Mouse (Mus musculus): ENCODE data around the gene Fam98b.

The Fam98b gene

GRCm38 (mm10) chr2:117303391-117304350 lies 54.1 kb downstream of the Fam98b start:
- peak; percentile 55 for DNase-seq

GRCm38 (mm10) chr2:117304941-117305340 lies 55.4 kb downstream of the Fam98b start:
- DNase-seq = no peak

GRCm38 (mm10) chr2:117307959-117308358 lies 58.4 kb downstream of the Fam98b start:
- no peak for DNase-seq

- no peak for DNase-seq
Observed at GRCm38 (mm10) chr2:117309046-117309445, 59.5 kb downstream of the Fam98b start.

GRCm38 (mm10) chr2:117311349-117311748 lies 61.8 kb downstream of the Fam98b start:
- DNase-seq = no peak

- no peak for DNase-seq
Observed at GRCm38 (mm10) chr2:117312030-117312429, 62.5 kb downstream of the Fam98b start.

GRCm38 (mm10) chr2:117312441-117312895 lies 62.9 kb downstream of the Fam98b start:
- no peak for DNase-seq

GRCm38 (mm10) chr2:117313586-117314235 lies 64.2 kb downstream of the Fam98b start:
- DNase-seq = peak; percentile 30

GRCm38 (mm10) chr2:117318991-117319390 lies 69.5 kb downstream of the Fam98b start:
- DNase-seq = no peak

Data from lung, postnatal 36 days (tissue).